Mouse (Mus musculus) ES-Bruce4 (cell line): ENCODE data around the gene Ldah.

Source experiments
- CTCF ChIP-seq: IDR thresholded peaks from one replicate; pipeline ENCODE4 v1.8.1; 2011; ENCODE audit warnings: low read depth, low read length
- EP300 ChIP-seq: IDR thresholded peaks from 2 replicates; pipeline ENCODE4 v1.6.1; 2011; ENCODE audit warnings: low read depth, low read length; ENCODE audit not compliant: insufficient read depth
- POLR2A ChIP-seq: IDR thresholded peaks from one replicate; pipeline ENCODE4 v1.8.1; 2011; ENCODE audit warnings: low read length; ENCODE audit not compliant: insufficient read depth

GRCm38 (mm10) chr12:8184518-8184917, 23.4 kb upstream of the Ldah start:
- TF ChIP-seq POLR2A (no peak), CTCF (no peak), EP300 (no peak)
